Mouse (Mus musculus) spleen, postnatal 4 days (tissue): Measurements from ENCODE around the gene Ramp3.

ENCODE experiments used
- DNase-seq, 2 experiments: peaks; one replicate each; pipeline ENCODE4 v3.0.0; 2022; ENCODE audit warnings: low spot score in 2 of 2

Ramp3 gene

GRCm38 (mm10) chr11:6670826-6671225 lies 12.5 kb downstream of the Ramp3 start:
- no peak for DNase-seq

GRCm38 (mm10) chr11:6674701-6675100 lies 16.4 kb downstream of the Ramp3 start:
- no peak for DNase-seq

GRCm38 (mm10) chr11:6675402-6675801 lies 17.1 kb downstream of the Ramp3 start:
- no peak for DNase-seq

GRCm38 (mm10) chr11:6676641-6677040 lies 18.3 kb downstream of the Ramp3 start:
- DNase-seq, result no peak

- no peak for DNase-seq
Observed at GRCm38 (mm10) chr11:6677530-6677929, 19.2 kb downstream of the Ramp3 start.

- DNase-seq, result no peak
Observed at GRCm38 (mm10) chr11:6679694-6680396, 21.5 kb downstream of the Ramp3 start.

GRCm38 (mm10) chr11:6680397-6680818 lies 22.1 kb downstream of the Ramp3 start:
- DNase-seq, result no peak

GRCm38 (mm10) chr11:6684741-6685140 lies 26.4 kb downstream of the Ramp3 start:
- no peak for DNase-seq

GRCm38 (mm10) chr11:6688888-6689287 lies 30.6 kb downstream of the Ramp3 start:
- no peak for DNase-seq

GRCm38 (mm10) chr11:6692341-6692740 lies 34.0 kb downstream of the Ramp3 start:
- no peak for DNase-seq

- no peak for DNase-seq
Observed at GRCm38 (mm10) chr11:6694114-6694513, 35.8 kb downstream of the Ramp3 start.

- no peak for DNase-seq
Observed at GRCm38 (mm10) chr11:6695176-6695575, 36.9 kb downstream of the Ramp3 start.

GRCm38 (mm10) chr11:6696551-6696950 lies 38.2 kb downstream of the Ramp3 start:
- DNase-seq, result no peak

- no peak for DNase-seq
Observed at GRCm38 (mm10) chr11:6697751-6698150, 39.4 kb downstream of the Ramp3 start.

GRCm38 (mm10) chr11:6698281-6698680 lies 40.0 kb downstream of the Ramp3 start:
- DNase-seq, result no peak

- DNase-seq, result no peak
Observed at GRCm38 (mm10) chr11:6702258-6702657, 43.9 kb downstream of the Ramp3 start.

- no peak for DNase-seq
Observed at GRCm38 (mm10) chr11:6704851-6705250, 46.5 kb downstream of the Ramp3 start.

- DNase-seq, result no peak
Observed at GRCm38 (mm10) chr11:6705516-6705915, 47.2 kb downstream of the Ramp3 start.

- no peak for DNase-seq
Observed at GRCm38 (mm10) chr11:6706796-6707195, 48.5 kb downstream of the Ramp3 start.

- DNase-seq, result no peak
Observed at GRCm38 (mm10) chr11:6708437-6708836, 50.1 kb downstream of the Ramp3 start.

GRCm38 (mm10) chr11:6710409-6710808 lies 52.1 kb downstream of the Ramp3 start:
- no peak for DNase-seq

- DNase-seq, result no peak
Observed at GRCm38 (mm10) chr11:6720746-6721145, 62.4 kb downstream of the Ramp3 start.

GRCm38 (mm10) chr11:6726921-6727320 lies 68.6 kb downstream of the Ramp3 start:
- DNase-seq, result no peak
